Mouse (Mus musculus): Measurements from ENCODE around the gene Gdap2.

DNA sequence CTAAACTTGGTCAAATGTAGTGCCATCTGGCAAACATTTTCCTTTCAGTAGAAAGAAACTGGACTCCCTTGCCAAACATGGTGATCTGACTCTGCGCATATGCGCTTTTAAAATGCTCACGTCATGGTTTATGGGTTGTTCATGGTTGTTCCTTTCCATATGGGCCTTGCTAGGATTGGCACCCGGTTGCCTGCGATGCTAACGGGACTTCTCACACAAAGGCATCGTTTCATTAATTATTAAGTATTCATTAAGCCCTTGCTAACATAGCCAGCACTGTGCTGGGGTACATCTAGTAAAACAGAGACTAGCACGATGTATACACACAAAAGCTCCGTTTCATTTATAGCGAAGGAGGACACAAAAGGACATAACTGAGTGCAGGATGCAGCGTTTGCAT lies 27.7 kb downstream of the Gdap2 start:
- no peak for TF ChIP-seq CTCF (IDR thresholded peaks at IDR 0.05; ENCODE audit: borderline replicate concordance, extremely low read depth, insufficient read depth, insufficient read length)
- no peak for TF ChIP-seq POLR2A (IDR thresholded peaks at IDR 0.05; ENCODE audit: borderline replicate concordance, extremely low read depth, insufficient read depth, insufficient read length, poor library complexity, severe bottlenecking)
